Mouse (Mus musculus) regulatory T cell (primary cell): ENCODE data around the gene Lysmd4.
"Not testable (repeated sequence)": the region's sequence is repeated elsewhere in the genome, so short reads cannot be mapped to it uniquely, and the experiment has no call there.

Source experiments
- in situ Hi-C: fragments of 300-600 bp; cut with MboI, MseI; formaldehyde crosslinking; loops from one replicate; pipeline ENCODE4 v1.15.1; 2025; ENCODE audit warnings: high pct_unique_total_duplicates

The Lysmd4 gene

DNA sequence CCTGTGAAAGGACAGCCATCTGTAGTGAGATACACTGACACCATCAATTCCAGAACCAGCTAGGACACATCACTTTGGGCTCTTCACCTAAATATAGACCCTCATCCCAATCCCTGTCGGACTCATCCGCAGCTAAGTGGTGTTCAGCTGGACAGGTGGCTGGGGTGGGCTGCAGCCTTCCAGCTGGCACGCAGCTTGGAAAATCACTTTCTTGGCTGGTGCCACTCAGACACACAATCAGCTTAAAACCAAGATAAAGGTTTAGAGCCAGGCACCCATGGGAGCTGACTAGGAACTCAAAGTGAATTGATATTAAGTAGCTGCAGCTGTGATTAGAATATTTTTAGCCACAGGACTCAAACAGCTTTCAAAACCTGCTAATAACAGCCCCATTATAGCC, 7.9 kb downstream of the Lysmd4 start:
- in situ Hi-C loops: loop anchor here (25.0 kb wide), 1 partner anchor 107 kb away; no protein-coding TSS in a partner anchor

DNA sequence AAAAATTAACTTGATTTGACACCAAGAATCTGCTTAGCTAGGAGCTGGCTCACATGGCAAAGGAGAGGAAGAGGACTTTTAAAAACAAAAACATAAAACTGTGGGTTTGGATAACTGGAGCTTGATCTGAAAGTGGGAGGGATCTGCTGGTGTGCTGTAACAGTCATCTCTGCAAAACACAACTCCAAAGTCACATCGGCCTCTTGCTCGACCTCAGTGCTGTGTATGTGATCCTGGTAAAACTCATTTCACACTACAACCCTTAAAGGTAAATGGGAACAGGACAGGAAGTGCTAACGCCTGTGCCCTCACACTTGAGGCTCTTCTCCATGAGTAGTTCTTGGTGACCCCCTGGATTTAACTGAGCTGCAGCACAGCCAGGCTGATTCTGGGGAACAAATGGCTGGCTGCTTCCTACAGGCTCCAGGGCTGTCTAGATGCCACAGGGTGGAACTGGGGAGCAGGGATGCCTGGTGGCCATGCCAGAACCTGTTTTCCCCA, 8.3 kb downstream of the Lysmd4 start:
- in situ Hi-C loops: loop anchor here (25.0 kb wide), 1 partner anchor 107 kb away; no protein-coding TSS in a partner anchor

DNA sequence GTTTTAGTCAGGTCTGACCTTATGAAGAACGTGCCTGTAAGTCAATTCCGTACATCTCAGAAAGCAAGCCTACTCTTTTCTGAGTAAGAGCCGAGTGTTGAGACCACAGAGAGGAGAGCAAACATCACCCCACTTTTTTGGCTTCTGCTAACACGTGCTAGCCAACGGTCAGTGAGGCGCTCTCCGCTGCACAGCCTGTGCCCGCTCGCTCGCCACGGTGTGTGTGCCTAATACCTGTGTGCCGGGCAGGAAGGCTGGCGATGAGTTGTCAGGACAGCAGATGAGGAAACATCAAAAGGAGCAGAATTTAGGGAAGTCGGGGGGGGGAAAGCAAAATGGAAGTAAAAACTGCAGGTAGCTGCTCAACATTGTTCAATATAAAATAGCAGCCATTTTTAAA, 10.2 kb downstream of the Lysmd4 start:
- in situ Hi-C loops: loop anchor here (25.0 kb wide), 1 partner anchor 105 kb away; no protein-coding TSS in a partner anchor

DNA sequence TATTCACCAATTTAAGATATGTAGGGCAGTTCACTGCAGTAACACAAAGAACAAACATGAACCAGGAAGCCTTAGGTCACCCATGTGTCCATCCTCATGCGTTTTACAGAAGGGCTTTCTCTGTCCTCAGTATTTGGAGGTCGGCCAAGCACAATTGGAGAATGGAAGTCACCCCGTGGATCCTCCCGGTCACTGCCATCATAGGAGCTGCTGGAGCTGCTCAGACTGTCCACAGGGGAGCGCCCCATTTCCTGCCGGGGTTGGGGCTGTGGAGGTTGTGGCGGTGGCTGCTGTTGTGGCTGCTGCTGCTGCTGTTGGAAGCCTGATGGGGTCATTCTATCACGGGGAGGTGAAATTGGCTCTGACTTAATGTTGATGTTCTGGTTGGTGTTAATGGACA, 12.5 kb downstream of the Lysmd4 start:
- in situ Hi-C loops: loop anchor here (25.0 kb wide), 1 partner anchor 103 kb away; no protein-coding TSS in a partner anchor

DNA sequence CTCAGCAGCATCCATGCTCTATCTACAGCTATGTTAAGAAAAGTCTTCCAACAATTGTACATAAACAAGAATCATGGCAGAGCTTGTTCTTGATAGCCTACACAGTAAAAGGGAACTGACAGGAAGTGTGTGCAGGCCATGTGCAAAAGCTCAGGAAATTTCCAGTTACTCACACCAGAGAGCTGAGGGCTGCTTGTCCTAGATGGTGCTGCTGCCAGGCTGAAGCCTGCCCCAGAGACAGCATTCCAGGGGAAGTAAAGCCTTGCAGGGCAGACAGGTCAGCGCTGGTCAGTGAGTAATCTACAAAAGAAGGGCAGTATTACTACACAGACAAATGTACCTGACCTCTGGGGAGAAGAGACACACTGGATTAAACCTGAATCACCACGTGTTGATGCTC, 14.0 kb downstream of the Lysmd4 start:
- in situ Hi-C loops: loop anchor here (25.0 kb wide), 1 partner anchor 101 kb away; no protein-coding TSS in a partner anchor

DNA sequence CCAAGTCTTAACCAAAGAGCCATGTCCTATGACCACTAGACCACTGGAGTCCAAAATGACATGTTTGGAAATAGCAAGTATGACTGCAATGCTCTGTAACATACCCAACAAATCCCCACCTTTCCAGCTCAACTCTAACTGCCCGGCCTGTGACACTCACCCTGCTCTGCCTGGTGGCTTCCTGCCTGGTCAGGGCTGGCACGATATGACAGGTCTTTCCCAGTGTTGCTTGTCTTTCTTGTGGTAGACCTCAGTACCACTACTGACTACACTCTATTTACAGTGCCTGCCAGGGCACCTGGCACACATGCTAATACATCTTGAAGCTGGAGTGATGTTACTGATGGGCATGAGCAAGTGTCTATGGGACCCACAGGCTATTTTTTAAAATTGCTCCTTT, 15.4 kb downstream of the Lysmd4 start:
- in situ Hi-C loops: loop anchor here (25.0 kb wide), 1 partner anchor 100 kb away; no protein-coding TSS in a partner anchor

DNA sequence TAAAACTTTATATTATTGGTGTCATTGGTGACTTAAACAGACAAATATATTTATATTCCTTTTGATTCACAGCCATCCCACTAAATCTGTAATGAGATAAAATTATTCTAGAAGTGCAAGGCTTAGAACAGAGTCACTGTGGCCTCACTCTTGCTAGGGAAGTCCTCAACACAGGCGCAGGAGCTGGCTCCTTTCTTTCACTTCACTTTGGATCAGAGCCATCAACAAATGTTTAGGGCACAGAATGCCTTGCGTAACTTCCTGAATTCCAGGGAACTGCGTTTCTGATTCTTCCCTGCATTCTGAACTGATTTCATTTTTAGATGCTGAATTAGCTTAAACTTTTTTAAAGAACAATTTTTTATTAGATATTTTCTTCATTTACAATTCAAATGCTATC, 19.6 kb downstream of the Lysmd4 start:
- in situ Hi-C loops: loop anchor here (25.0 kb wide), 1 partner anchor 95 kb away; no protein-coding TSS in a partner anchor

GRCm38 (mm10) chr7:67243121-67243893, 21.0 kb downstream of the Lysmd4 start:
- in situ Hi-C loops: loop anchor here (25.0 kb wide), 1 partner anchor 94 kb away; no protein-coding TSS in a partner anchor

DNA sequence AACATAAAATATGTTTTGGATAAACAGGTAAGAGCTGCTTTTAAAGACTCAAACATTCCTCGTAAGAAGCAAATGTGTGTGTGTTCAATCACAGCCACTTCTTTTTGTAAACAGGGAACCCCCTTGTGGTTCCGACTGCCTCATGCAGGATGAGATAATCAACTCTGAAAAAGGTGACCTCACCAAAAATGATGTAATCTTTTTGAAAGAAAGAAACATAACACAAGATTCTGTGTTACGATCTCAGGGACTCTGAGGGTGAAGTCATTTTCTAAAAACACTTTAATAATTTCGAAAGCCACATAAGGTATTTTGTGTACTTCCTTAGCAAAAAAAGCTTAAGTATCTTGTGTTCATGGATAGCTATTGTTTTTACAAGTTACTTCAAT, 21.5 kb downstream of the Lysmd4 start:
- in situ Hi-C loops: loop anchor here (25.0 kb wide), 1 partner anchor 93 kb away; no protein-coding TSS in a partner anchor

DNA sequence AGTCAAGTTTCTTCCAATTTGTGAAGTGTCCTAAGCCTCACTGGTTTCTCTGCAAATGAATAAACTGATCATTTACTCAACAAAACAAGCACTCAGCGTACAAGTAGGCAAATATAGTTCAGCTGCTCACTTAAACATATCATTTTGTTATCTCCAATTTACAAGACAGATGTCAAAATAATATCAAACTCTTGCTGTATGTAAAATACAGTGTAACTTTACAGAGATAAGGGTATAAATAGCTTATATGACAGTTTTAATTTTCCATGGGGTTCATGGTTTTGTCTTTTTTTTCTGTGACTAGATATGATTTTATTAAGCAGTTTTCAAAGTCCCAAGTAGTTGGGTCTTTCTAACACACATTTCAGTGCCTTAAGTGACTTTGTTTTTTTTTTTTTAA, 22.9 kb downstream of the Lysmd4 start:
- in situ Hi-C loops: loop anchor here (25.0 kb wide), 1 partner anchor 92 kb away; no protein-coding TSS in a partner anchor

DNA sequence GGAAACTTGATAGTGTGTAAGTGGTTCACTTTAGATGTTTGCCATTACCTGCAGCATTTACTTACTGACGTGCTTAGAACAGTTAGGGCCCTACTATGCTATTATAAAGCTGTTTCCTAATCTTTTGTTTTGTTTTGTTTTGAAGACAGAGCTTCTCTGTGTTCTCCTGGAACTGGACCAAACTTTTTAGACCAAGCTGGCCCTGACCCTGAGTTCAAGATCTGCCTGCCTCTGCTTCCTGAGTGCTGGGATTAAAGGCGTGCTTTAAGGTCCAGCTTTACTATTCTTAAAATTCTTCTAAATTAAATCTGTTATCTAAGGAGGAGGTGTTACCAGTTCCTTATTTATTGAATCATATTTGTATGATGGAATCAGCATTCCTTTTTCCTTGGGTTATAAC, 23.7 kb downstream of the Lysmd4 start:
- in situ Hi-C loops: loop anchor here (25.0 kb wide), 1 partner anchor 91 kb away; no protein-coding TSS in a partner anchor

- in situ Hi-C loops: no loop called here
These were observed 37.7 kb downstream of the Lysmd4 start for GRCm38 (mm10) chr7:67259828-67260563.

- in situ Hi-C loops: not testable (repeated sequence)
These were observed 48.1 kb downstream of the Lysmd4 start for GRCm38 (mm10) chr7:67270447-67270846.

GRCm38 (mm10) chr7:67283581-67283980, 61.2 kb downstream of the Lysmd4 start:
- in situ Hi-C loops: no loop called here

DNA sequence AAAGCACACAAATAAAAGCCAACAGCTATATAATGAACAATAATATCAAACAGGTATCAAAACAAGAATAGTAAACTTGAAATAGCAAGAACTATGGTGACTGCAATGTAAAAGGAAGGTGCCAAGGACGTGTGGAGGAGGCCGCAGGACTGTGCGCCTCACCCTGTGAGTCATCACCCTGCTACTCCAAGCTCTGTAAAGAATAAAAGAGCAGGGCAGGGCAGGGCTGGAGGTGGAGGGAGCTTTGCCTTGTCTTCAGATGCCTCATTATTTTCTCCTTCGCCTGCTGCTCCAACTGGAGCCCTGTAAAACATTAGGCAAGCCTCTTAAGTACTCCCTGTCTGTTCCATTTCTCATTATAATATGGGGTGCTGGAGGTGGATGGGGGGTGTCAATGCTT, 65.1 kb downstream of the Lysmd4 start:
- in situ Hi-C loops: no loop called here

GRCm38 (mm10) chr7:67291356-67291755, 69.0 kb downstream of the Lysmd4 start:
- in situ Hi-C loops: no loop called here

- in situ Hi-C loops: no loop called here
These were observed 74.1 kb downstream of the Lysmd4 start for GRCm38 (mm10) chr7:67296419-67296818.

DNA sequence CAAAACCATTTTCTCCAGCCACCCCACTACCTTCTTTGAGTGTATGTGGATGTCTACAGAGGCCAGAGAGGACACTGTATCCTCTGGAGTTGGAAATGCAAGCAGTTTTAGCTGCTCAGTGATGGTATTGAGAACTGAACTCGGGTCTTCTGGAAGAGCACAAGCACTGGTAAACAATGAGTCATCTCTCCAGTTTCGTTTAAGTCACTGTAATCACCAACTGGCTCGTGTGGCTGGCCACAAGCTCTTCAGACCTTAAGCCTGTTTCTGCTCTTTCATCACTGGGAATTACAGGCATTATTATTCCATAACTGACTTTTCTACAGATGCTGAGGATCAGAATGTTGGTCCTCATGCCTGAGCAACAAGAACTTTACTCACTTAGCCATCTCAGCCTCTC, 82.6 kb downstream of the Lysmd4 start:
- in situ Hi-C loops: no loop called here

DNA sequence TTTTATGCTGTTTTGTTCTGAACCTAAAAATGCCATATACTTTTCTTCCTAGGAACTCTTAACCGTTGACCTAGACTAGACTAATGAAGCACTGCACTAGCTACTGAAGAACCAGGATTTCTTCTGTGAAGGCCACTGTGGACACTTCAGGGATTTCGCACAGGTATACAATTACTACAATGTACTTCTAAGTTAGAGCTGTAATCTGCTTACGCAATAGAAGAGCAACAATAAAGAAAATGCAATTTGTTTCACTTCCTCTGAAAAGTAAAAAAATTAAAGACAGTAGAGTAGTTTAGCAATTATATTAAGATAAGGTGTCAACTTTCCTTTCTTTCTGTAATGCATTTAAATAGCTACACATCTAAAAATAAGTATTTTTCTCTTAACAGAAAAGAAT, 84.7 kb downstream of the Lysmd4 start:
- in situ Hi-C loops: no loop called here

DNA sequence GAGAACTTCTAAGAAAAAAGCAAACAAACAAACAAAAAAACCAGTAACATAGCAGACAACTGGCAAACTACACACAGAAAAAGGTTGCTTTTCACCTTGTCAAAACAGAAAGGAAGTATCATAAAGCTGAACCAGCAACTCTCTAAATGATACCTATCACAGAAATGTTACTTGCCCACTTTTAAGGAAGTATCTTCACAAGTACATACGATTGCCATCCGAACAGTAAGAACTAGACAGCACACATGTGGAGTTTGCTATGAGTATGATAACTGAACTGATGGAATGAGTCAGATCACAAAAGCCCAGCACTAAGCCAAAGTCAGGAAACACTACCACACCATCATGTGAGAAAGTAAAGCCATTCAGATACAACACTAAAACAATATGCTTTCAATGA, 85.8 kb downstream of the Lysmd4 start:
- in situ Hi-C loops: no loop called here

GRCm38 (mm10) chr7:67310151-67310550, 87.8 kb downstream of the Lysmd4 start:
- in situ Hi-C loops: no loop called here

DNA sequence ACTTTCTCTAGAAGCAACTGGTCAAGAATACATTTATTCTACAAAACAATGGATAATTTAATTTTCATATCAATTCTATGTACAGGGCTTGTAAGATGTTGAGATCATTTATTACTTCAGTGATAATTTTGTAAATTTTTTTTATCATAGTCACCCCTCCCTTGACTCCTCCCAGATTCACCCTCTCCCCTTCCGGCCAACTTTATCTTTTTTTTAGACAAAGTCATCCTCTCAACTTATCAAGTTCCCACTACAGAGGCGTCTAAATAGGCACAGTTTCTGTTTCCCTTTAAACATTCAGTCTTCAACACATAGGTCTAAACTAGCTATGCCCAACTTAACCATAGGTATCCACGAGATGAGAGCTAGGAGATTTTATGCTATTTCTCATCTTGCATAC, 90.9 kb downstream of the Lysmd4 start:
- in situ Hi-C loops: no loop called here
